Mouse (Mus musculus) T-helper 1 cell (primary cell): ENCODE results near the gene Fxyd2.

ENCODE experiments used
- in situ Hi-C: fragments of 300-600 bp; cut with MboI, MseI; formaldehyde crosslinking; loops from one replicate; pipeline ENCODE4 v1.15.1; 2025; ENCODE audit warnings: high pct_unique_total_duplicates

The Fxyd2 gene

GRCm38 (mm10) chr9:45389596-45389995 is 9.9 kb upstream of the Fxyd2 start:
- in situ Hi-C loops, result loop anchor here (10.0 kb wide), 1 partner anchor 235 kb away; no protein-coding TSS in a partner anchor

DNA sequence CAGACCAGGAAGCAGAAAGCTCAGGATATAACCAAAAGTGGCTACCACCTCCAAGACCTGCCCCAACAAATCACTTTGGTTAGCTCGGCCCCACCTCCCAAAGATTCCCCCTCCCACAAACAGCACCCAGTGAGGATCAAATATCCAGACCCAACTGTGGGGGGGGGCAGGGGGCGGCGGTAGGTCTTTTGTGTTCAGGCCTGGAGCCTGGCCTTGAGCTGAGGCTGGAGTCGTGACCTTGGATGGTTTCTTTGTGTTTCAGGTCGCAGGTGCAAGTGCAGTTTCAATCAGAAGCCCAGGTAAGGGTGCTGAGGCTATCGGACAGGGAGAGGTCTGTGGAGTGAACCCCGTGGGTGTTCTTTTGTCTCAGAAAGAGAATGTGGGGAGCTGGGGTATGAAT is 8.2 kb upstream of the Fxyd2 start:
- in situ Hi-C loops, result loop anchor here (5.0 kb wide), 2 partner anchors 169 to 359 kb away; no protein-coding TSS in a partner anchor

GRCm38 (mm10) chr9:45395218-45395617 is 4.3 kb upstream of the Fxyd2 start:
- in situ Hi-C loops, result no loop called here

- in situ Hi-C loops, result no loop called here
Measured at GRCm38 (mm10) chr9:45395796-45396195, 3.7 kb upstream of the Fxyd2 start.

- in situ Hi-C loops, result no loop called here
Measured at GRCm38 (mm10) chr9:45398336-45398735, 1.1 kb upstream of the Fxyd2 start.

DNA sequence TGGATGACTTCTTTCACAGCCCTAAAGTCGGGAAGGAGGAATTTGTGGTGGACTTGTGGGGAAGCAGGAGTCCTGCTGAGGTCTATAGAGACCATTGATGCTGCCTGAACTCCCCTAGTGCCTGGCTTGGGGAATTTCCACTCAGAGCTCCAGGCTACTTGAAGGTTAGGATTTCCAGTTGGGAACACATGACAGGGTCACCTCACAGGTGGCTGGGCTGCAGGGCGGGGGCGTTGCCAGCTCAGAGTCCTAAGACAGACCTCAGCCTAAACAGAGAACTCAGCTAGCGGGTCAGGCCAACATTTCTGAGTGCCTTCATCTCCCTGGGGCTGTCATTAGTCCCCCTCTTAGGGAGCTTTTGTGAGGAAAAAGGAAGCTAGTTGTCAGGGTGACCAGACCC is 2.4 kb downstream of the Fxyd2 start:
- in situ Hi-C loops, result no loop called here

DNA sequence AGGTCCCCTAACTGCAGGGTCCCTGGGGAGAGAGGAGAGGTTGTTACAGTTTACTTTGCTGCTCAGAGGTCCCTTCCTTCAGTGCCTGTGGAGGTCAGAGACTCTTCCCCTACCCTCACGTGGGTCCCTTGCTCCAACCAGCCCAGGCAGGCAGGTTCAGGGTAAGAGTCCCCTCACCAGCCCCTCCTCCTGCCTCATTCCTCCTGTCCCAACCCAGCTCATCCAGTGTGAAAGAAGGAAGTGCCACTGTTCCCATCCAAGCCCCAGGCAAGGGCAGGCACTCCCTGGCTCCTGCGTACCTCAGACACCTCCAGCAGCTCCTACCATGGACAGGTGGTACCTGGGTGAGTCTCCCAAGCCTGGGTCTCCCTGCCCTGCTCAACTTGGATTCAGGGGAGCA is 3.5 kb downstream of the Fxyd2 start:
- in situ Hi-C loops, result no loop called here

- in situ Hi-C loops, result no loop called here
Measured at GRCm38 (mm10) chr9:45405694-45406093, 6.2 kb downstream of the Fxyd2 start.

- in situ Hi-C loops, result no loop called here
Measured at GRCm38 (mm10) chr9:45406808-45407207, 7.3 kb downstream of the Fxyd2 start.

- in situ Hi-C loops, result no loop called here
Measured at GRCm38 (mm10) chr9:45407706-45408675, 8.5 kb downstream of the Fxyd2 start.

DNA sequence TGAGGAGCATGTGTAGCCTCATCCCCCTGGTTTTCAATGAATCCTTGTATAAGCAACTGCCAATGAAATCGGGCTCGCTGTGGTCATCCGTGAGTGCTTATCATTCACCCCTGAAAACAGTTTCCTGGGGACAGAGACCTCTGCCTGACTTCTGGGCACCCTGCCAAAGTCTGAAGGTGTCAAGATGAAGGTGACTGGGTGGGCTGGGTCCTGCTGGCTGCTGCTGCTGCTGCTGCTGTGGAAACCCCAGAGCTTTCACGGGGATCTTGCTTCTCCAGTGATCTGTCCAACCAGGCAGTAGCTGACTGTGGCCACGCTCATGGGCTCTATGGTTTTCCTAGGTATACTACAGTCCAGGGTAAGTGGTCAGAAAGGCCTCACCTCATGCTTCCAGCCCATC is 10.7 kb downstream of the Fxyd2 start:
- in situ Hi-C loops, result loop anchor here (5.0 kb wide), 1 partner anchor 108 kb away; no protein-coding TSS in a partner anchor

GRCm38 (mm10) chr9:45410614-45411013 is 11.1 kb downstream of the Fxyd2 start:
- in situ Hi-C loops, result loop anchor here (5.0 kb wide), 1 partner anchor 108 kb away; no protein-coding TSS in a partner anchor

DNA sequence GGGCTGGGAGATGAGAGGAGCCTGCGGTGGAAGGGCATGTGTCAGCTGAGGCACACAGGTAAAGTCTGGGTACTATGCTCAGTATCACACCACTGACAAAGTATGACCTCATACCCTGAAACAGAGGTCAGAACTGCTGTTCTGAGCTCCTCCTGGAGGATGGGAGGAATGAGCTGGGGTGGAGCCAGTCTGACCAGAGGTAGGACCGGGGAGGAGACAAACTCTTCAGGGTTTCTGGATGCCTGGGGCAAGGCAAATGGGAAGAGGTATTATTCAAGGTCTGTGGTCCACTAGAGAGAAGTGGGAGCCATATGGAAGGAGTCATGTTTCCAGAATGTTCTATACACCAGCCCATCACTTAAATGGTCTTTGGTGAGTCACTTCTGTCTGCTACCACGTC is 11.6 kb downstream of the Fxyd2 start:
- in situ Hi-C loops, result loop anchor here (5.0 kb wide), 1 partner anchor 109 kb away; no protein-coding TSS in a partner anchor

DNA sequence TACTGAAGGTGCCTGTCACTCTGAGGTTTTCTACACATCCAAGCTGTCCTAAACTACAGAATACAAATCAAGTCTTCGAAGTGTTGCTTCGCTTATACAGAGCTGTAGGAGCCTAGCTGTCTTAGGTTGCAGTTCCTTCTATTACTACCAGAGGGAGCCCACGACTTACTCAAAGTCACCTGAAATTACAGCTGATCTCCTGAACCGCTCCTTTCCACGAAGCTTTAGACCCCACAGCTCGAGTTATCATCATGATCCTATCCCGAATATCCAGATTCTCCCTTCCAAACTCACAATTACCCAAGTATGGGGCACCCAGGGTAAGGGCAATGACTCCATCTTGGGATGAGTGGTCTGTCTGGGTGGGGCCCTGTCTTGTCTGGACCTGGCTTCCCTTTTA is 12.3 kb downstream of the Fxyd2 start:
- in situ Hi-C loops, result loop anchor here (5.0 kb wide), 1 partner anchor 110 kb away; no protein-coding TSS in a partner anchor

GRCm38 (mm10) chr9:45412287-45412686 is 12.8 kb downstream of the Fxyd2 start:
- in situ Hi-C loops, result loop anchor here (5.0 kb wide), 1 partner anchor 110 kb away; no protein-coding TSS in a partner anchor

GRCm38 (mm10) chr9:45412700-45413477 is 13.4 kb downstream of the Fxyd2 start:
- in situ Hi-C loops, result loop anchor here (5.0 kb wide), 1 partner anchor 111 kb away; no protein-coding TSS in a partner anchor

DNA sequence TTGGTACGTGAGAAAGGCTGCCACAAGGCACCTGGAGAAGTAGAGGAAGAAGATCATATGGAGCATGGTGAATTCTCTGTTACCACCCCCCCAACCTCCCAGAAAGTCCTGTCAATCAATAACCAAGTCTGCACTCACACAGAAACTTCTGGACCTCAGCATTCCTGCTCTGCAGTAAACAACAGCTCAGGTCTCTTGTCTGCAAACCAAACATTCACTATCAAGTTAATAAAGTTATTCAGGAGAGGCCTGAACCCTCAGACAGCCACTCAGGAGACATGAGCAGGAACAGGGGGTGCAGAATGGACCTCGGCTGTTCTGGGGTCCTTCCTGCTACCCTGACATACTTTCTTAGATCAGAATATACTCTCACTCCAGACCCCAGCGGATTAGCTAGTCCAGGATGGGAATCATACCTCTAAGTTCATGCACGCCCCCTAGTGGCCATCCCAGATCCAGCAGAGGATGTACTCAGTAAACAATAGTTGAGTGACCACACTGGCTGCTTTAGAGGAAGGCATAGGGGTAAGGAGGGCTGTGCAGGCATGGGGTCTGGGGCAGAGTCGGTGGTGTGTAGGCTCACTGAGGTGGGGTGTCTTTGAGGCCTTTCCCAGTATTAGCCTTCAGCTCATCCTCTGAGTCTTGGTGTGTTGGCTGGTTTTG is 14.1 kb downstream of the Fxyd2 start:
- in situ Hi-C loops, result loop anchor here (5.0 kb wide), 1 partner anchor 111 kb away; no protein-coding TSS in a partner anchor

- in situ Hi-C loops, result no loop called here
Measured at GRCm38 (mm10) chr9:45415912-45416311, 16.4 kb downstream of the Fxyd2 start.

DNA sequence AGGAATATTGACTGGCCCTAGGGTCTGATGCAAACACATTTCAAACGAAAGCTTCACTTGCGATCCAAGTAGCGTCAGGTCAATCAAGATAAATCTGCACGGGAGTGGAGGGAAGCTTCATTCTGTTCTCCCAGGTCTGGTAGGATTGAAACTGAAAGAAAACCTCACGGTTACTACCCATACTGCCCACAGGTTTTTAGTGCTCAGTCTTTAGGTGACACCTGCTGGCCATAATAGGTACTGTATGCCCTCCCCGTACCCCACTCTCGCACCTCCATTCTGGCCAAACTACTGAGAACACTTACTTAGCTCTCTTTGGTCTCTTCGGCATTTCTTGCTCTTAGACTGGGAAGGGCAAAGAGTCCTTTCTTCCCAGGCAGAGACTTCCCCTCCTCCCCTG is 17.8 kb downstream of the Fxyd2 start:
- in situ Hi-C loops, result no loop called here

DNA sequence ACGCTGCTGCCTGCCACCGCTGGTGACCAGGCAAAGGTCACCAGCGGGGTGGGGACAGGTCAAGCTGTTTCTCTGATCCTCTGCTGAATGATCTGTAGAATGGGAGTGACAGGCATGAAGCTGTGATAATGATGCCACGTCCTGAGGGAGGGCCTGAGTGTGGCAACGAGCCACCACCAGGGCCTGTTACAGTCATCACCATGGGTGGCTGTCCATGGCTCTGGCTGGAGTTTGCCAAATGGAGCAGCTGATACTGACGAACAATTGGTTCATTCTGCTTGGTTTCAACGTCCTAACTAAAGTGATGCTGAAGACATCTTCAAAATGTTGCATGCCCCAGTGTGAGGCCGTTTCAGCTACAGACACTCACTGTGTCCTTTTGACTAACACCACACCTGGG is 18.8 kb downstream of the Fxyd2 start:
- in situ Hi-C loops, result no loop called here

DNA sequence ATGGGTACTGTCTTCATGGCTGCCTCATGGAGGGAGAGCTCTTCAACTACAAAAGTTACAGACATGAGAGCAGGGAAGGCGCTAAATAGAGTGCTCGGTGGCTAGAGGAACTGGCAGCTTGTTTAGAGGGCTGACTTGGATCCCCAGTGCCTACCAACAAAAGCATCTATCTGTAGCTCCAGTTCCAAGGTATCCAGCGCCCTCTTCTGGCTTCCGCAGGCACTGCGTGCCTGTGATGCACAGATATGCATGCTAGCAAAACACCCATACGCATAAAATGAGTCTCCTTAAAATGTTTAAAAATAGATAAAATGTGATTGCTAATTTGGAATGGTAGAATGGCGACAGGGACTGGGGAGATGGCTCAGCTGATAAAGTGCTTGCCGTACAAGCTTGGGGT is 21.7 kb downstream of the Fxyd2 start:
- in situ Hi-C loops, result no loop called here
